Mouse (Mus musculus) limb, embryonic 11.5 days (tissue): ENCODE data around the gene Cnot11. TPM values are rescaled to one million over a fixed set of nuclear protein-coding genes. Genes with fewer than 3 reads are reported as not detected.

Experiments used
- ATAC-seq: fragments of 200-750 bp; cut with Nextera tagmentation; 2 replicates; pipeline ENCODE4 v1.8.0; 2017; ENCODE audit warnings: low read depth; ENCODE audit not compliant: insufficient number of reproducible peaks, low FRiP score, low TSS enrichment
- DNase-seq: peaks from one replicate; pipeline ENCODE4 v3.0.0-alpha.2; 2015; ENCODE audit warnings: low spot score
- H3K27ac ChIP-seq: fragments of 300-500 bp; sonication (generic); replicated peaks from 2 replicates; pipeline ENCODE4 v1.5.1; 2014; ENCODE audit warnings: low read depth, mild to moderate bottlenecking, low read length
- H3K27me3 ChIP-seq: fragments of 300-500 bp; sonication (generic); 2 replicates; pipeline ENCODE4 v1.6.1; 2014; ENCODE audit warnings: mild to moderate bottlenecking, low read length, mixed read lengths; ENCODE audit not compliant: control insufficient read depth, insufficient read depth
- H3K36me3 ChIP-seq: fragments of 300-500 bp; sonication (generic); 2 replicates; pipeline ENCODE4 v1.6.1; 2014; ENCODE audit warnings: mild to moderate bottlenecking, low read length, moderate library complexity, mixed read lengths; ENCODE audit not compliant: control insufficient read depth, insufficient read depth
- H3K4me1 ChIP-seq: fragments of 300-500 bp; sonication (generic); 2 replicates; pipeline ENCODE4 v1.6.1; 2014; ENCODE audit warnings: low read length, mixed read lengths; ENCODE audit not compliant: control insufficient read depth, insufficient read depth
- H3K4me2 ChIP-seq: fragments of 300-500 bp; sonication (generic); 2 replicates; pipeline ENCODE4 v1.6.1; 2014; ENCODE audit warnings: low read depth, mild to moderate bottlenecking, moderate library complexity; ENCODE audit not compliant: severe bottlenecking
- H3K4me3 ChIP-seq: fragments of 300-500 bp; sonication (generic); 2 replicates; pipeline ENCODE4 v1.5.1; 2014; ENCODE audit warnings: low read depth, low read length
- H3K9ac ChIP-seq: fragments of 300-500 bp; sonication (generic); 2 replicates; pipeline ENCODE4 v1.6.1; 2014; ENCODE audit warnings: mild to moderate bottlenecking, low read length
- H3K9me3 ChIP-seq: fragments of 300-500 bp; sonication (generic); 2 replicates; pipeline ENCODE4 v1.6.1; 2016; ENCODE audit warnings: low read length; ENCODE audit not compliant: control insufficient read depth
- WGBS: fragments of 180-500 bp; shearing (Covaris S2); extraction: QIAGEN DNeasy Blood & Tissue Kit; methylation state at CpG from one replicate; pipeline ENCODE4 v1.1.7; 2014; 5-methylcytosine and 5-hydroxymethylcytosine counted together
- polyA plus RNA-seq: library from polyadenylated mRNA; unstranded; fragments of >200 nt; fragmentation: Nextera tagmentation; extraction: Ambion mirVana; gene quantifications from 2 replicates; pipeline ENCODE4 v1.2.1, GENCODE M21; 2014

The Cnot11 gene
- polyA plus RNA-seq, 1 experiment from 2014 or later = 31.4 TPM

- no peak overlapping the region for H3K4me3 ChIP-seq
- no peak overlapping the region for H3K27ac ChIP-seq
- H3K9ac ChIP-seq = no peak overlapping the region
- DNase-seq = no peak
- WGBS = 89% methylated on average over 10 of the region's 10 CpGs
- peaks cover 8% of the 10 kb centered on the region; the same call in 1 of the 2 replicates for H3K4me1 ChIP-seq
- H3K9me3 ChIP-seq = peaks cover 5% of the 10 kb centered on the region; the same call in 1 of the 2 replicates
- no peaks in the 10 kb centered on the region for H3K27me3 ChIP-seq
- no peak for ATAC-seq
- no peak overlapping the region; the same call in 1 of the 2 replicates for H3K4me2 ChIP-seq
- H3K36me3 ChIP-seq = peaks cover 23% of the 10 kb centered on the region
These were observed 3.0 kb downstream of the Cnot11 start for GRCm38 (mm10) chr1:39537631-39538380.

DNA sequence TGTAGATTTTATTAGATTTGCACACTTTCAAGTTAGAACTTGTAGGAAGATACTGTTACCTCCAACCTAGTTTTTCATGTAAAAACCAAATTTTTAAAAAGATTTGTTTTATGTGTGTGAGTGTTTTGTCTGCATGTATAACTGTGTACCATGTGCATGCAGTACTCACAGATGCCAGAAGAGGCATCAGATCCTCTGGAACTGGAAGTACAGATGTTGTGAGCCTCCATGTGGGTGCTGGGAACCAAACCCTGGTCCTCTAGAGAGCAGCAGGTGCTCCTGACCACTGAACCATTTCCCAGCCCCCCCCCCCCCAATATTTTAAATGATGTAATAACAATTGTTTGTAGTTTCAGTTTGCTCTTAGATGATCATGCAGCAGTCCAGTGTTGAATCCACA is 5.8 kb downstream of the Cnot11 start:
- H3K4me2 ChIP-seq = no peak overlapping the region
- H3K27ac ChIP-seq = no peak overlapping the region
- no peak for DNase-seq
- H3K27me3 ChIP-seq = no peaks in the 10 kb centered on the region
- peaks cover 8% of the 10 kb centered on the region; the same call in 1 of the 2 replicates for H3K4me1 ChIP-seq
- H3K9me3 ChIP-seq = peaks cover 5% of the 10 kb centered on the region; the same call in 1 of the 2 replicates
- H3K36me3 ChIP-seq = peaks cover 27% of the 10 kb centered on the region
- no peak overlapping the region for H3K9ac ChIP-seq
- no peak for ATAC-seq
- H3K4me3 ChIP-seq = no peak overlapping the region

DNA sequence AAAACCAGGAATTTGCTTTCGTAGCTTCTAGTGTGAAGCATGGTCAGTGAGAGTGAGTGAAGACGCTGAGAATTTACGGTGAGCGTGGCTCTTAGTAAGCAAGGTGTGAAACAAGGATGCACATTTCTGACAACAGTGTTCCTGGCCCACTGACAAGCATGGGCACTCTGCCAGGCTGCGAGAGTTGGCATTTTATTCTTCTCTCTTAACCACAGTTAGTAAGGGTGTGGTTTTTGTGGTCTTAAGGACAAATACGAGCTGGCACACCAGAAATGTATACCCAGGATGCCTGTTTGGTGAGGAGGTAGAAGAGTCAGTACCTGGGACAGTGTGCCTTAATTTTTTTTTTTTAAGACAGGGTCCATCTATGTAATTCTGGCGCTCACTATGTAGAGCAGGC is 10.8 kb downstream of the Cnot11 start:
- ATAC-seq (no peak), DNase-seq (no peak)
- WGBS = 93% methylated on average over 7 of the region's 7 CpGs
- no peak overlapping the region for H3K4me2 ChIP-seq
- no peak overlapping the region for H3K27ac ChIP-seq
- no peak overlapping the region for H3K9ac ChIP-seq
- H3K27me3 ChIP-seq = no peaks in the 10 kb centered on the region
- H3K4me1 ChIP-seq = no peaks in the 10 kb centered on the region
- peaks cover 1% of the 10 kb centered on the region; the same call in 1 of the 2 replicates for H3K9me3 ChIP-seq
- H3K36me3 ChIP-seq = peaks cover 13% of the 10 kb centered on the region
- H3K4me3 ChIP-seq = no peak overlapping the region

DNA sequence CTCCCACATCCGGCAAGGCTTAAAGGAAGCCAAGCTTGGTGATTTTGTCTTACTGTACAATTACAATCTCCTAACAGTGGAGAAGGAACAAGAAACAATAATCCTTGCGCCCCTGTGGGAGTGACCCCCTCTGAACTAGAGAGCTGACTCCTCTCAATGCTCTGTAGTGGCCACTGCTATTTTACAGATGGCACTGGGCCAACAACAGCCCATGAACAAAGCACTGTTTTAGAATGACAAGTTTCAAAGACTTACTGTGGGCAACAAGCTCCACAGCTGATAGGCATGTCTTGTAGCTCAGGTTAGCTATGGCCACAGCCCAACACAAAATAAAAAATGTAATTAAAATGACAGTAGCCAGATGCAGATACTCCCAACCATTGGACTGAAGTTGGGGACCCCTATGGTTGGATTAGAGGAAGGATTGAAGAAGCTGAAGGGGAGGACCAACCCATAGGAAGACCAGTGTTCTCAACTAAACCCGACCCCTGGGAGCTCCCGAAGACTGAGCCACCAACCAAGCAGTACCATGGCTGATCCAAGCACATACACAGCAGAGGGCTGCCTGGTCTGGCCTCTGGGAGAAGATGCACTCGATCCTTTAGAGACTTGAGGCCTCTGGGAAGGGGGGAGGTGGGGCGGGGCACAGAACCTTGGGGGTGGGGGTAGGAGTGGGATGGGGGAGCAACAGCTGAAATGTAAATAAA is 11.5 kb downstream of the Cnot11 start:
- H3K9ac ChIP-seq = no peak overlapping the region
- ATAC-seq (no peak), DNase-seq (no peak)
- H3K4me1 ChIP-seq = no peaks in the 10 kb centered on the region
- H3K9me3 ChIP-seq = no peaks in the 10 kb centered on the region
- no peak overlapping the region for H3K4me2 ChIP-seq
- 95% methylated on average over 6 of the region's 6 CpGs for WGBS
- H3K27me3 ChIP-seq = no peaks in the 10 kb centered on the region
- no peak overlapping the region for H3K4me3 ChIP-seq
- no peak overlapping the region for H3K27ac ChIP-seq
- peaks cover 9% of the 10 kb centered on the region for H3K36me3 ChIP-seq

DNA sequence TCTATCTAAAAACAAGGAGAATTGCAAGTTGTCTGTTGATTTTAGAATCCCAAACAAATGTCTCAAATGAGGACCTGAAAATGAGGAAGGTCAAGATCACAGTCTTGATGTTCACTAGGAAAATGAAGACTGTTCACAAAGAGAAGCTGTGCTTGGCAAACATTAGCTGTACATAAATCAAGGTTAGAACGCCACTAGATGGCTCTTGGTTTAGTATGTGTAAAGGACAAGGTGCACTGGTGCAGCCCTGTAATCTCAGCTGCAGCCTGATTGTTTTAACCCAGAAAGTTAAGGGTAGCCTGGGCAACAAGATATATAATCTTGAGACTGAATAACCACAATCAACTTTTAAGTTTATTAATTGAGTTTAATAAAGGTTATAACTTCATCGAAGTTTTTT is 12.4 kb downstream of the Cnot11 start:
- Histone ChIP-seq H3K4me2 (no peak overlapping the region), H3K9ac (no peak overlapping the region), H3K27ac (no peak overlapping the region), H3K27me3 (no peaks in the 10 kb centered on the region), H3K9me3 (no peaks in the 10 kb centered on the region), H3K36me3 (peaks cover 13% of the 10 kb centered on the region), H3K4me1 (no peaks in the 10 kb centered on the region), H3K4me3 (no peak overlapping the region)
- ATAC-seq = no peak
- no peak for DNase-seq
- 64% methylated on average over 2 of the region's 2 CpGs for WGBS

DNA sequence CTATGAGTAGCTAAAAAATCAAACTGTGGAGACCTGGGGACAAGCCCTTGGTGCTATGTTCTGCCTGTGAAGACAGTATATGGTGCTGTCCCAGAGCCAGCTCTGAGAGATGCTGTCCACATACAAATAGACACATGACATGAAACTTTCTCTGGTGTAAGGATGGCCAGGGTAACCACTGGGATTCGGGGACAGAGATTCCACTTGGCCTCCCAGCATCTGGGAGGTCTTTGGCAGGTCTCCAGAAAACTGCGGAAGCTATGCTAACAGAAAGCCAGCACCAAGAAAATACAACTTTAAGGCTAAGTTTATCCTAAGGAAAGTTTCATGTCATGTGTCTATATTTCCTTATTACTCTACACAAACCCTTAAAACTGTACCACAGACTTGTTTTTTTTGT is 15.0 kb downstream of the Cnot11 start:
- Histone ChIP-seq H3K4me1 (no peaks in the 10 kb centered on the region), H3K27ac (no peak overlapping the region), H3K9ac (no peak overlapping the region), H3K4me3 (no peak overlapping the region), H3K9me3 (no peaks in the 10 kb centered on the region), H3K4me2 (no peak overlapping the region), H3K36me3 (peaks cover 9% of the 10 kb centered on the region), H3K27me3 (no peaks in the 10 kb centered on the region)
- 93% methylated on average over 2 of the region's 2 CpGs for WGBS
- ATAC-seq (no peak), DNase-seq (no peak)

GRCm38 (mm10) chr1:39555556-39556415 is 21.0 kb downstream of the Cnot11 start:
- peaks cover 4% of the 10 kb centered on the region; the same call in 1 of the 2 replicates for H3K36me3 ChIP-seq
- no peaks in the 10 kb centered on the region for H3K4me1 ChIP-seq
- H3K27me3 ChIP-seq = no peaks in the 10 kb centered on the region
- no peak for DNase-seq
- no peak overlapping the region for H3K9ac ChIP-seq
- no peaks in the 10 kb centered on the region for H3K9me3 ChIP-seq
- ATAC-seq = no peak
- H3K4me3 ChIP-seq = no peak overlapping the region
- H3K27ac ChIP-seq = no peak overlapping the region
- WGBS = 62% methylated on average over 9 of the region's 9 CpGs
- H3K4me2 ChIP-seq = no peak overlapping the region

- ATAC-seq = no peak
- no peaks in the 10 kb centered on the region for H3K36me3 ChIP-seq
- WGBS = 99% methylated on average over 2 of the region's 2 CpGs
These were observed 24.2 kb downstream of the Cnot11 start for GRCm38 (mm10) chr1:39559009-39559408.

More at GRCm38 (mm10) chr1:39559009-39559408, 24.2 kb downstream of the Cnot11 start:
- H3K9ac ChIP-seq = no peak overlapping the region
- H3K27me3 ChIP-seq = no peaks in the 10 kb centered on the region
- no peaks in the 10 kb centered on the region for H3K4me1 ChIP-seq
- no peak overlapping the region for H3K4me2 ChIP-seq
- H3K9me3 ChIP-seq = no peaks in the 10 kb centered on the region
- no peak overlapping the region for H3K27ac ChIP-seq
- DNase-seq = no peak
- no peak overlapping the region for H3K4me3 ChIP-seq
